Mouse (Mus musculus) cerebellum, adult 2 months (tissue): ENCODE measurements around the gene Adgrg7. TPM values are rescaled to one million over a fixed set of nuclear protein-coding genes. Genes with fewer than 3 reads are reported as not detected.

Experiments used
- DNase-seq, 2 experiments: peaks; one replicate each; pipeline ENCODE4 v3.0.0; 2021
- H3K27ac ChIP-seq: fragments of 200-500 bp; 2 replicates; pipeline ENCODE4 v1.5.1; 2012; ENCODE audit warnings: low read length, control low read depth, inconsistent platforms; ENCODE audit not compliant: insufficient read depth
- H3K27me3 ChIP-seq: fragments of 200-500 bp; 2 replicates; pipeline ENCODE4 v1.6.1; 2012; ENCODE audit warnings: inconsistent platforms, mild to moderate bottlenecking, low read length, moderate library complexity; ENCODE audit not compliant: control insufficient read depth, insufficient read depth
- H3K4me1 ChIP-seq: fragments of 200-500 bp; 2 replicates; pipeline ENCODE4 v1.6.1; 2011; ENCODE audit warnings: low read length; ENCODE audit not compliant: control insufficient read depth, insufficient read depth
- H3K4me3 ChIP-seq: fragments of 200-500 bp; replicated peaks from 2 replicates; pipeline ENCODE3; 2011; ENCODE audit warnings: mild to moderate bottlenecking, low read depth, low read length, control low read depth; ENCODE audit not compliant: insufficient read depth
- CTCF ChIP-seq: fragments of 200-500 bp; IDR thresholded peaks from 2 replicates; pipeline ENCODE4 v1.5.1; 2011; ENCODE audit warnings: low read depth, mild to moderate bottlenecking, control low read depth, low read length, moderate library complexity, borderline replicate concordance; ENCODE audit not compliant: insufficient read depth
- POLR2A ChIP-seq: fragments of 200-500 bp; IDR thresholded peaks from 2 replicates; pipeline ENCODE4 v1.6.1; 2011; ENCODE audit warnings: low read length, control low read depth, borderline replicate concordance; ENCODE audit not compliant: insufficient read depth
- WGBS: fragments of 180-500 bp; shearing (Covaris S2); methylation state at CpG from one replicate; pipeline ENCODE4 v1.1.7; 2018; 5-methylcytosine and 5-hydroxymethylcytosine counted together
- polyA plus RNA-seq: library from polyadenylated mRNA; depleted of rRNA; stranded (reverse); fragments of >200 nt; gene quantifications from 2 replicates; pipeline ENCODE4 v1.2.3, GENCODE M21; 2012

Gene Adgrg7
- polyA plus RNA-seq, 1 experiment, result not detected

DNA sequence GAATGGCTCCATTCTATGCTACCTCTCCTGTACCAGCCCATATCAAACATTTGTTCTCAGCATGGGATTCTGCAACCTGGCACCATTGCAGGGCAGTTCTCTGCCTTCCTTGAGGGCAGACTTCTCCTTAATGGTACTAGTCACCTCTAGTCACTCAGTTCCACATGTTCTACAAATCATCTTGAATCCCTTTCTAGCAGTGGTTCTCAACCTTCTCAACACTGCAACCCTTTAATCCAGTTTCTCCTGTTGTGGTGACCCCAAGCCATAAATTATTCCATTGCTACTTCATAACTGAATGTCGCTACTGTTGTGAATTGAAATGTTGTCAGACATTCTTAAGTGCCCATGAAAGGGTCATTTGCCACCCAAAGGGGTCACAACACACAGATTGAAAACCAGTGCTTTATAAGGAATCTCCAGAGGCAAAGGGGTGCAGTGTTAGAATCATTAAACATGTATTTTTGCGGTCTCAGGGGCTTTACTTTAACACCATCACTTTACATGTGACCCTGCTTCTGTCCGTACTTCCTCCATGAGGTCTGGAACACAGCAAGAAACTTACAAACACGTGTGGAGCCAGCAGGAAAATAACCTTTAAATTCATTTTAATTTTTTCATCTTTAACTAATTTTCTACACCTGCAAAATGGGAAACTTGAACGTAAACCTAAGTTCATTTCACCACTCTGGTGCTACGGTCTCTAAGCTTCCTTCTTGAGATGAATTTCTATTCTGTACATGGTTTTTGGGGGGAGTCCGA lies 1.1 kb downstream of the Adgrg7 start:
- H3K4me3 ChIP-seq, result no peak overlapping the region
- no peak overlapping the region for H3K27ac ChIP-seq
- H3K4me1 ChIP-seq, result no peaks in the 10 kb centered on the region
- 82% methylated on average over 7 of the region's 7 CpGs for WGBS
- TF ChIP-seq CTCF, result no peak
- no peak for TF ChIP-seq POLR2A
- H3K27me3 ChIP-seq, result no peaks in the 10 kb centered on the region
- no peak for DNase-seq

DNA sequence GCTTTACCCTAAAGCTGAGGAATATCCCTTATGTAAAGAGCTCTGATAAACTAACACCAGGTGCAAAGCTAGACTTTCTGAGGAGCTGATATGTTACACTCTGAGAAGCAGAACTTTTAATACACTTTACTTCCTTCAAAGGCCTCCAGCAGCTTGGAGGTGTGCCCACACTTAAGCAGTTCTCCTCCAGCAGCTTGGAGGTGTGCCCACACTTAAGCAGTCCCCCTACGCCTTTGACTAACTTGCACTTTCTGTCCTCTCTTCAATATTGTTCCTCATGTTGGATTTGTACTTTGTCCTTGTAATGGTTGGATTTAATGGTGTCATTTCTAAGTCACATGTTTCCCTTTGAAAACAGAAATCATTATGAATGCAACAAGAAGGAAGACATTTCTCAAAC lies 1.9 kb downstream of the Adgrg7 start:
- DNase-seq, result no peak
- Histone ChIP-seq H3K27ac (no peak overlapping the region), H3K4me1 (no peaks in the 10 kb centered on the region), H3K27me3 (no peaks in the 10 kb centered on the region), H3K4me3 (no peak overlapping the region)
- WGBS, result 30% methylated on average over 1 of the region's 1 CpGs
- TF ChIP-seq CTCF (no peak), POLR2A (no peak)

DNA sequence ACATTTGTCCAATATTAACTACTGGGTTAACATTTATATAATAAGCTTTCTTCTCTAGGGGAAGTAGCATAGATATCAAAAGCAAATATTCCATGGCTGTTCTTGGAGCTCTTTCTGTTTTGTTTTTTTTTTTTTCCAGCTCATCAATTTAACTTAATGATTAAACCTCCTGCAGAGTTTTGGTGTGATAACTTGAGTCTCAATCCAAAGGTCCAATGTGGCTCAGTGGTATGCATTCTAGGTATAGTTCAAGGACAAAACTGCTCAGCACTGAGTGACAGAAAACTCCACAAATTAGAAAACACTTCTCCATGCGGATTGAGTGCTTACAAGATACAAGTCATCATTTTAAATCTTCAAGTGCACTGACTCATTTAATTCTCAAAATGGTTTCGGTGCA lies 9.7 kb downstream of the Adgrg7 start:
- H3K27ac ChIP-seq, result no peak overlapping the region
- no peak for DNase-seq
- H3K27me3 ChIP-seq, result no peaks in the 10 kb centered on the region
- no peak overlapping the region for H3K4me3 ChIP-seq
- 89% methylated on average over 2 of the region's 2 CpGs for WGBS
- H3K4me1 ChIP-seq, result no peaks in the 10 kb centered on the region
- no peak for TF ChIP-seq POLR2A
- TF ChIP-seq CTCF, result no peak

DNA sequence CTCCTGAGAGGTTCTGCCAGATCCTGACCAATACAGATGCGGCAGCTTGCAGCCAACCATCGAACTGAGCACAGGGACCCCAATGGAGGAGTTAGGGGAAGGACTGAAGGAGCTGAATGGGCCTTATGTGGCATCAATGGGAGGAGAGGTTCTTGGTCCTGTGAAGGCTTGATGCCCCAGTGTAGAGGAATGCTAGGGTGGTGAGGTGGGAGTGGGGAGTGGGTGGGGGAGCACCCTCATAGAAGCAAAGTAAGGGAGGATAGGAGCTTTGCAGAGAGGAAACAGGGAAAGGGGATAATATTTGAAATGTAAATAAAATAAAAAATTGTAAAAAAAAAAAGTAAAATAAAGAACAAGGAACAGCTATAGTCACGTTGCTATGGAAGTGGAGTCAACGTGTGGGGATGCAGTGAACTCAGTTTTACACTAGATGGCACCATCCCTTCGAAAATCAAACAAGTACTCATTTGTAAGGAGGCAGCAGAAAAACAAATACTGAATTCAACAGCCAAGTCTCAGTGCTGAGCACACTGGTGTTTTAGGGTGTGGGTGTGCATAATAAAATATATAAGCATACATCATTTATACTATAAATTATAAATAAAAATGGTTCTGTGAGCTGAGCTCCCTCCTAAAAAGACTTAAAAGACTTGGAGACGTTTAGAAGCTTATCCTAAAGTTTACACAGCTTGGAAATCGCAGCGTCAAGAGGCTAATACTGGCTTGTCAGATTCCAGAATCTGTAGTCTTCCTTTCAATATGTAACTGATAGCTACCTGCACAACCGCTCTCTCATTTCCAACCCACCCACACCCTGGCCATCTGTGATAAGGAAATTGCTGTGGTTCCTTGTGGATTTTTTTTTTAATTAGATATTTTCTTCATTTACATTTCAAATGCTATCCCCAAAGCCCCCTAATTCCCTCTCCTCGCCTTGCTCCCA lies 24.2 kb downstream of the Adgrg7 start:
- no peak overlapping the region for H3K4me3 ChIP-seq
- H3K4me1 ChIP-seq, result no peaks in the 10 kb centered on the region
- DNase-seq, result peak; percentile 15 to 28
- H3K27ac ChIP-seq, result no peak overlapping the region
- no peaks in the 10 kb centered on the region for H3K27me3 ChIP-seq
- TF ChIP-seq CTCF (peak; percentile 46; the same call in 1 of the 2 replicates), POLR2A (no peak)
- 53% methylated on average over 10 of the region's 10 CpGs for whole genome bisulfite sequencing

DNA sequence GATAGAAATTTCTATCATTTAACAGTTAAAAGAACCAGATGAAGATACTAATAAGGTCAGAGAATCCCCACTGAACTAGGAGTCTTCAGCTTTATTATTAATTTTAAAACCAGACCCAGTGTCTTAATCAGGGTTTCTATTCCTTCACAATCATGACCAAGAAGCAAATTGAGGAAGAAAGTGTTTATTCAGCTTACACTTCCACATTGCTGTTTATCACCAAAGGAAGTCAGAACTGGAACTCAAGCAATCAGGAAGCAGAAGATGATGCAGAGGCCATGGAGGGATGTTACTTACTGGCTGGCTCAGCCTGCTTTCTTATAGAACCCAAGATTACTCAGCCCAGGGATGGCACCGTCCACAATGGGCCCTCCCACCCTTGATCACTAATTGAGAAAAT lies 66.6 kb downstream of the Adgrg7 start:
- no peak for TF ChIP-seq POLR2A
- no peak for TF ChIP-seq CTCF
- H3K27ac ChIP-seq, result no peak overlapping the region
- WGBS, result 26% methylated on average over 1 of the region's 1 CpGs

DNA sequence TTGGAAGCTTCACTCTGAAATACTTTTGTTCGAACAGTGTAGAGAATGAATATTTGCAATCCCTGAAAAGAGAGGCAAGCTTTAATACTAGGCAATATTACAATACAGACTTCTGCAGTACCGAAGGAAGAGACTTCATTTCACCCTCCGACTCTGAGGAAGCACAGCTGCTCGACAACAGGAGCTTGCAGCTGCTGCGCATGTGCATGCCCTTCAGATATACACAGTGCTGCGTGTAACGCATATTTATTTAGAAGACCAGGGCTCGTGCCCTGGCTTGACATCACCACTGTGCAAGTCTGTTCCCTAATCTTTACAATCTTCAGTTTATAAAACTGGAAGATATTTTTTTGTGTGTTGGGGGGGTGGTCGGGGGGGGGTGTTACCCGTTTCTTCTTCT lies 70.7 kb downstream of the Adgrg7 start:
- TF ChIP-seq CTCF, result no peak
- no peak for TF ChIP-seq POLR2A
- WGBS, result 86% methylated on average over 10 of the region's 10 CpGs
- H3K27me3 ChIP-seq, result no peaks in the 10 kb centered on the region

More for the DNA sequence above, 66.6 kb downstream of the Adgrg7 start:
- Histone ChIP-seq H3K4me1 (no peaks in the 10 kb centered on the region), H3K4me3 (no peak overlapping the region), H3K27me3 (no peaks in the 10 kb centered on the region)
- no peak for DNase-seq

DNA sequence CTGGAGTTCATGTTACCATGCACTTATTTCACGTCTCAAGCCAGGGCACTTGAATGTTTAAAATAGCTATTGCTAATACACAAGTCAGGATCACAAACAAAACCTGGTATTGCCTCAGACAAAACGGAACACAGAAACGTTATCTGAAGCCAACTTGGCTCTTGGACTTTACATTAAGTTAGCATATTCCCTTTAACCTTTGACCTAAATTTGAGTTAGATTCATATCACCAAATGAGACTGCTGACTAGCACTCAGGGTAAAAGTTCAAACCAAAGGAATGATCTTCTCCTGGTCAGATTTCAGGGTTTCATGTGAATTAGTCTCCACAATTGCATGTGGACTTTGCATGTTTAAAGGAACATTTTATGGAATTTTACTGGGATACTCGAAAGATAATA lies 73.3 kb downstream of the Adgrg7 start:
- DNase-seq, result no peak
- no peak overlapping the region for H3K27ac ChIP-seq
- no peaks in the 10 kb centered on the region for H3K4me1 ChIP-seq
- H3K27me3 ChIP-seq, result no peaks in the 10 kb centered on the region
- WGBS, result 71% methylated on average over 4 of the region's 4 CpGs
- TF ChIP-seq CTCF (no peak), POLR2A (no peak)
- no peak overlapping the region for H3K4me3 ChIP-seq

More for the DNA sequence above, 70.7 kb downstream of the Adgrg7 start:
- Histone ChIP-seq H3K4me3 (no peak overlapping the region), H3K4me1 (no peaks in the 10 kb centered on the region), H3K27ac (no peak overlapping the region)
- no peak for DNase-seq

DNA sequence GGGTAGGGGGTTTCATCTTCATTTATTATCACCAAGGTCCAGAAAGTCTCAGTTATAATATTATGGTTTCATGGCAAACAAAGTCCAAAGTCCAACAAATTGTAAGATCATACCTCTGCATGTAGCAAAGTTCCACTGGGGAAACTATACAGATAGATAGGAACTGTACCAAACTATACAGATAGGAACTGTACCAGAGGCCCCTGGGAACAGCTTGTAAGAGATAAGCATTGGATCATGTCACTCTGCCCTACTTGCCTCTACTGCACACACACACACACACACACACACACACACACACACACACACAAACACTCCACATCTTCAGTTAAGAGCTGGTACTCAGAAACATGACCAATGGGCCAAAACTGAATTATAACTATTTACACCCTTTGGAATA lies 76.6 kb downstream of the Adgrg7 start:
- TF ChIP-seq POLR2A, result no peak
- H3K27me3 ChIP-seq, result no peaks in the 10 kb centered on the region
- H3K4me3 ChIP-seq, result no peak overlapping the region
- H3K27ac ChIP-seq, result no peak overlapping the region
- no peaks in the 10 kb centered on the region for H3K4me1 ChIP-seq
- DNase-seq, result no peak
